Mouse (Mus musculus) heart, postnatal 0 days (tissue): ENCODE results near the gene Arhgef25.

Experiments
- CTCF ChIP-seq: IDR thresholded peaks from 2 replicates; pipeline ENCODE4 v1.5.1; 2016; ENCODE audit warnings: antibody characterized with exemption, control low read depth, low read depth
- EP300 ChIP-seq: IDR thresholded peaks from 2 replicates; pipeline ENCODE4 v1.6.1; 2016; ENCODE audit warnings: antibody characterized with exemption, low read depth

GRCm38 (mm10) chr10:127211414-127211854, 21.6 kb upstream of the Arhgef25 start, which contains the start of gene Pip4k2c:
- TF ChIP-seq EP300 (no peak), CTCF (no peak)
